26 mouse cellular contexts compared by ENCODE assay signal in the genomic region with DNA sequence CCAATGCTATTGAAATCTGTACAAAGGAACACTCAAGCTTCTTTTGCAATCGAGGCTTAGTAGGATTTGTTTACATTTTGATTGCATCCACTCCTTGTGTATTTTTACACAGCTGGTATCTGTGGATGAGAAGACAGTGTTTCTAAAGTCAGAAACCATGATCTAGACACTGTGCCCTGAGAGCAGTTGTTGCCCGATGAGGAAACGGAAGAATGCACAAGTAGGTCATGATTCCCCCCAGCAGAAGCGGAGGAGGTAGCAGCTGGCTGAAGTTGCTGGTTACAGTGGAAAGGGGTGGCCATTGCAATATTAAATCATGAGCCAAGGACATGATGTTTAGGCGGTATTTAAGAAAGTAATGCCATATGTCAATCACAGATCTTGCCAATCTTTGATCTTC. TPM values are rescaled to one million over a fixed set of nuclear protein-coding genes. Genes with fewer than 3 reads are reported as not detected.
"Had no signal": no experiment of that assay in that cellular context is flagged by ENCODE, and none has a peak within 500 bp of the region (broad histone marks: within the 10 kb centered on the region; RNA-seq: fewer than 3 reads in every experiment).

No protein-coding gene starts in this region.

- DNase-seq: kidney, adult 11 months; kidney, adult 8-10 months; kidney, postnatal 10 days; liver; lung, adult 2 months; lung, postnatal 36 days; right cerebral cortex, adult 18-20 months; right cerebral cortex, postnatal 14 days; right cerebral cortex, postnatal 4 days; thymus, adult 2 months; thymus, postnatal 14 days; thymus, postnatal 4 days had no signal

- H3K27me3 ChIP-seq: intestine, embryonic 15.5 days; kidney, embryonic 15.5 days; limb, embryonic 13.5 days; liver, embryonic 15.5 days; midbrain, embryonic 13.5 days; neural tube, embryonic 13.5 days had no signal

- H3K9me3 ChIP-seq: intestine, embryonic 15.5 days; kidney, embryonic 15.5 days; limb, embryonic 10.5 days; limb, embryonic 13.5 days; liver, embryonic 15.5 days; megakaryocyte, embryonic 14.5 days; midbrain, embryonic 10.5 days; midbrain, embryonic 13.5 days; neural tube, embryonic 13.5 days had no signal

- ATAC-seq: intestine, embryonic 15.5 days; midbrain, embryonic 13.5 days; midbrain, embryonic 16.5 days had no signal

- H3K9ac ChIP-seq: intestine, embryonic 15.5 days; kidney, embryonic 15.5 days; limb, embryonic 13.5 days; liver, embryonic 15.5 days; midbrain, embryonic 13.5 days; neural tube, embryonic 13.5 days had no signal

- H3K4me2 ChIP-seq: intestine, embryonic 15.5 days; kidney, embryonic 15.5 days; limb, embryonic 13.5 days; liver, embryonic 15.5 days; midbrain, embryonic 13.5 days; neural tube, embryonic 13.5 days had no signal

- H3K36me3 ChIP-seq: intestine, embryonic 15.5 days; kidney, embryonic 15.5 days; liver, embryonic 15.5 days; midbrain, embryonic 13.5 days; neural tube, embryonic 13.5 days had no signal

- H3K4me3 ChIP-seq: intestine, embryonic 15.5 days; kidney, embryonic 15.5 days; layer of hippocampus, adult 2 months; limb, embryonic 10.5 days; limb, embryonic 13.5 days; liver, embryonic 15.5 days; megakaryocyte, embryonic 14.5 days; midbrain, embryonic 10.5 days; midbrain, embryonic 13.5 days; myocyte; neural tube, embryonic 13.5 days had no signal

- H3K4me1 ChIP-seq: intestine, embryonic 15.5 days; kidney, embryonic 15.5 days; limb, embryonic 10.5 days; limb, embryonic 13.5 days; liver, embryonic 15.5 days; megakaryocyte, embryonic 14.5 days; midbrain, embryonic 10.5 days; midbrain, embryonic 13.5 days; neural tube, embryonic 13.5 days had no signal

- H3K27ac ChIP-seq: intestine, embryonic 15.5 days; kidney, embryonic 15.5 days; layer of hippocampus, adult 2 months; limb, embryonic 10.5 days; limb, embryonic 13.5 days; liver, embryonic 15.5 days; midbrain, embryonic 10.5 days; midbrain, embryonic 13.5 days; neural tube, embryonic 13.5 days; stomach, postnatal 0 days had no signal

RNA-seq across cellular contexts. Expression of a gene that starts 53.7 kb away (rescaled TPM):
- total RNA-seq: monocyte, adult 5-6 weeks had no signal
